In genomic region chr10:86320204-86320603, GRCm38 (mm10) we compare ENCODE assay signal across 28 mouse cellular contexts. TPM values are rescaled to one million over a fixed set of nuclear protein-coding genes. Genes with fewer than 3 reads are reported as not detected.
"Had no signal": no experiment of that assay in that cellular context is flagged by ENCODE, and none has a peak within 500 bp of the region (broad histone marks: within the 10 kb centered on the region; RNA-seq: fewer than 3 reads in every experiment).

No protein-coding gene starts in this region.

- DNase-seq: heart, postnatal 10 days; heart, postnatal 14 days; heart, postnatal 36 days; heart, postnatal 4 days; kidney, adult 11 months; kidney, adult 18-20 months; kidney, adult 2 months; kidney, adult 8-10 months; kidney, adult 9 months; kidney, postnatal 10 days; kidney, postnatal 14 days; kidney, postnatal 25 days; kidney, postnatal 36 days; kidney, postnatal 4 days; layer of hippocampus, adult 9-11 months; layer of hippocampus, postnatal 36 days had no signal

- H3K27me3 ChIP-seq: heart, embryonic 15.5 days; hindbrain, embryonic 12.5 days; hindbrain, embryonic 15.5 days; intestine, embryonic 15.5 days; kidney, embryonic 15.5 days had no signal

- H3K4me1 ChIP-seq: intestine, embryonic 15.5 days had no signal

- H3K27ac ChIP-seq: heart, embryonic 15.5 days; hindbrain, embryonic 12.5 days; hindbrain, embryonic 13.5 days; hindbrain, embryonic 14.5 days; hindbrain, embryonic 15.5 days; intestine, embryonic 15.5 days; kidney, embryonic 15.5 days; kidney, postnatal 0 days; left cerebral cortex, adult 2 months had no signal

- H3K9me3 ChIP-seq: heart, embryonic 15.5 days; hindbrain, embryonic 10.5 days; hindbrain, embryonic 12.5 days; hindbrain, embryonic 13.5 days; hindbrain, embryonic 15.5 days; intestine, embryonic 15.5 days; kidney, embryonic 15.5 days had no signal

- H3K36me3 ChIP-seq: heart, embryonic 15.5 days; hindbrain, embryonic 10.5 days; hindbrain, embryonic 12.5 days; hindbrain, embryonic 13.5 days; hindbrain, embryonic 15.5 days; intestine, embryonic 15.5 days had no signal

- H3K4me3 ChIP-seq: heart, embryonic 15.5 days; hindbrain, embryonic 10.5 days; hindbrain, embryonic 12.5 days; hindbrain, embryonic 13.5 days; hindbrain, embryonic 15.5 days; intestine, embryonic 15.5 days; kidney, embryonic 15.5 days; layer of hippocampus, adult 2 months; left cerebral cortex, adult 2 months had no signal

RNA-seq across cellular contexts. Expression of gene Timp3, which starts 20.0 kb away (rescaled TPM):
- polyA plus RNA-seq: inflammation-experienced regulatory T-cells, adult 6 months had no signal
